Mouse (Mus musculus) retina, postnatal 1 day (tissue): ENCODE measurements around the gene Mob3b.

Experiments used
- DNase-seq: peaks from one replicate; pipeline ENCODE4 v3.0.0-alpha.2; 2012

Mob3b gene

DNA sequence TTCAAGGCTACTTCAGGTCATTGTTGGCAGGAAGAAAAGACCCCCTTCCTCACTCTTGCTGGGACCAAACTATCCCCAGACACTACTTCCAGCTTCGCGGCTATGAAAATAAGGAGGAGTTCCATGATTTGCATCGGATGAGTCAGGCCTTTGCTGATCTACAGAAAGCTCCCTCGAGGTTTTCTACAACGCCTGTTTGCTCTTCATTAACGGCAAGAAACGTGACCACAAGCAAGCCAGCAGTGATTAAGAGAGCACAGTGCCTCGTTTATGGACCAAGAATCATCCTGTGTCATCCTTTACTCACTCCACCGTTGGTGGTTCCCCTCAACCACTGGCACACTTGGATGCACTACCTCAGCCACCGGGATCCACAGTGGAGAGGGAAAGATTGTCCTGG is 11.6 kb downstream of the Mob3b start:
- DNase-seq: no peak

- no peak for DNase-seq
Measured at GRCm38 (mm10) chr4:35143472-35144102, 13.7 kb downstream of the Mob3b start.

- DNase-seq: no peak
Measured at GRCm38 (mm10) chr4:35140317-35140716, 17.0 kb downstream of the Mob3b start.

DNA sequence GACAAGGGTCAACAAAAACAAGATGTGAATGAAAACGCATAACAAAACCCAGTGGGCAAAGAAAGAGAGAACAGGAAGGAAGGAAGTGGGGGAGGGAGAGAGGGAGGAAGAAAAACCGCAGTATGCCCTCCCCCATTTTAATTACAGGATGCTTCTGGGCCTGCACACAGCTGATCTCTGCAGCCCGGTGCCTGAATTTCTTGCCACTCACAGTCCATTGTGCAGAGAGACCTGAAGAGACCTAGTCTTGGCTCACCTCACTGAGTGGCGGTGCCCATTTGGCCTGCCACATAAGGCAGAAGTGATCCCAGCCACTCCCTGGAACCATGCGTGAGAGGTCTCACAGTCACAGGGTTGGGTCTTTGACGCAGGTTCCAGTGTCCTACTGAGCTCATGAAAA is 19.2 kb downstream of the Mob3b start:
- DNase-seq: no peak

DNA sequence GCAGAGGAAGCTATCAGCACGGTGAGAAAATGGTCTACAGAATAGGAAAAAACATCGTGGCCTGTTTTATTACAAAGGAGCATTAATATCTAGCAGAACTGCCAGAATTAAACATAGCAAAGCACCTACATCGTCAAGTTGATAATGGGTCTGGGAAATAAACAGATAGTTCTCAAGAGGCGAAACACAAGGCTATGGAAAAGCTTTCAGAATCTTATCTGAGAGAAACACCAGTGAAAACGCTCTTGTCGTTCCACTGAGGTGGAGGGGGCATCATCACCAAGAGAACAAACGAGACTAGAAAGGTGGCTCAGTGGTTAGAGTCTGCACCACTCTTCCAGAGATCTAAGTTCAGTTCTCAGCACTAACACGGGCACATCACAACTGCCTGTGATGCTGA is 20.3 kb downstream of the Mob3b start:
- DNase-seq: no peak

DNA sequence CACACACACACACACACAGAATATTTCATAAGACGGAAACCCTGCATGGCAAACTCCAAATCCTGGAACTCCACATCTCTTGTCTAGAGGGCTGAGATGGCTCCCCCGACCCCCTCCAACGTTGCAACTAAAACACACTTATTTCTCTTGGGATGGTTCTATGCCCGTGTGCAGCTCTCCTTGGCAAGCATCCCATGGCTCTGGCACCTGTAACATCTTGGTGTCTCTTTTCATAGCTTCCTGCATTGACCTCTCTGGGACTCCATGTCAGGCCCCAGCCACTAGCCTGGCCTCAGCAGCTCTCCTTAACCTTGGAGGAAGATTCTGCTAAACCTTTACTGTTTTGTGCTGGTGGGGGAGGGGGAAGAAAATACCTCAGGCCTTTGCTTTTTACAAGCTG is 21.5 kb downstream of the Mob3b start:
- no peak for DNase-seq

GRCm38 (mm10) chr4:35134846-35135611 is 22.3 kb downstream of the Mob3b start:
- no peak for DNase-seq

- no peak for DNase-seq
Measured at GRCm38 (mm10) chr4:35133411-35133810, 23.9 kb downstream of the Mob3b start.

DNA sequence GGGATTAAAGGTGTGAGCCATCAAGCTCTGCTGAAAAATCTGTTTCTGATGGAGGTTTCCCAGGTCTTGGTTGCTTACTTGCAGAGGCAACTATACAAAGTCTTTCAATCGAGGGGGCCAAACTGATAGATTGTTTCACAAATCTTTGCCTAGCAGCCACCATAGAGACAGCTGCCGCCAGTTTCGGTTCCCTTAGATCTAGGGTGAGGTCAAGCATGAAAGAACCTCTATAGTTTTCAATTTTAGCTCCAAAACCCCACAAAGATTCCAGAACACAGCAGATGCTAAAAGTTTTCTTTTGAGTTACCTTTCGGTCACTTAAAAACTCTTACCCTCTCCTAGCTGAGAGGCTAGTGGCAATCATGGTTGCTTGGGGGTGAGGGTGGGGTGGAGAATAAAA is 25.7 kb downstream of the Mob3b start:
- DNase-seq: no peak

DNA sequence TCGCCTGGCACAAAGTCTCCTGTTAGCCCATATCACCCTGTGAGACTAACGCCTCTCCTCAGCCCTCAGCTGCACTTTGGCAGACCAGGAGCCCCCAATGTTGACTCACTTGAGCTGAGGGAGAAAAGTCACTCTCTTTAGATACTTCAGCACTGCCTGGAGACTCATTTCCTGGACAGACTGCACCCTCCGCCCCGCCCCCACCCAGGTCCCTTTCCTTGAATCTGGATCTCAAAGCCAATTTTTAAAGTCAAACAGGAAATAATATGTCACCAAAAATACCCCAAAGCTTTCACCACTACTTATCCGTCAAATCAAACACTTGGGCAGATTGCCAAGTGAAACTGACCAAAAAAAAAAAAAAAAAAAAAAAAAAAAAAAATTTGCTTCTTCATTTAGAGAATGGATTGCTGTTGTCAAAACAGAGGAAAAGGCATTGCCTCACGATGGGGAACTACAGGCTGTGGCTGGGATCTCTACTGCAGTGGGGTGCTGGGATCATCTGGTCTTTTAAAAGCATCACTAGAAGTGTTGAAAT is 26.8 kb downstream of the Mob3b start:
- DNase-seq: no peak

- peak; percentile 15 for DNase-seq
Measured at GRCm38 (mm10) chr4:35127759-35128158, 29.5 kb downstream of the Mob3b start.

DNA sequence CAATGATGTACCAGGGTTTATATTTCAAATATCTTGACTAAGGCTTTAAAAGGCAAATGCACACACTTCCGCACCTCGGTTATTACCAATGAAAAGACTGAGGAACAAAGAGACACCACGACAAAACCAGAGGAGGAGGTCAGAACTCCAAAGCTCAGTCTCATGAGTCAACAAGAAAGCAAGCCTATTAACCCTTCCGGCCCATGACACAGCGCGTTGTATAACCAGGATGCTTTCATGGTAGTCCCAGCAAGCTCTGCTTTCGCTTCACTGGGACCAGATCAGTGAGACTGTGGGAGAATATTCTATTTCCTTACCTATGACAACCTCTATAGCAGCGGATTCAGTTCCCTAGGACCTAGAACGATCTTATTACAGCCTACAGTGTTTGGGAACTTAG is 30.5 kb downstream of the Mob3b start:
- no peak for DNase-seq

DNA sequence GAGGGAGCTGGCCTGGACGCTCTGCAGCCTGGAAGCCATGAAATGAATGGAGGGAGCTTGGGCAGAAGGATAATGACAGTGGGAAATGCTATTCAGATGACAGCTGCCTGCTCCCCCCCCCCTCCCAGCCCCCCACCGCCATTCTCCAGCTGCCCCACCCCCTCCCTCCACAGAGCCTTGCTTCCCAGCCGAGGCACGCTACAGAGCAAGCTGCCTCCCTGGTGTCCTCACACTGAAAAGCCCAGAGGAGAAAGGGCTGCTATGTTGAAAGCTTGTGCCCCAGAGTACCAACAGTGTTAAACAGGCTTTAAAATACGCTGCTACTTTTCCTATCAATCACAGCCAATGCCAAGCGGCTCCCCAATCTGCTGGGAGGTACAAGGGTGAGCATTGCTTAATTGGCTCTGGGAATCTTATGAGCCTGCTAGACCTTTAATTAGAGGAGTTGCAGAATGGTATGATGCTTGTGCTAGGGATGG is 31.9 kb downstream of the Mob3b start:
- peak; percentile 83 for DNase-seq

- no peak for DNase-seq
Measured at GRCm38 (mm10) chr4:35124027-35124426, 33.3 kb downstream of the Mob3b start.

DNA sequence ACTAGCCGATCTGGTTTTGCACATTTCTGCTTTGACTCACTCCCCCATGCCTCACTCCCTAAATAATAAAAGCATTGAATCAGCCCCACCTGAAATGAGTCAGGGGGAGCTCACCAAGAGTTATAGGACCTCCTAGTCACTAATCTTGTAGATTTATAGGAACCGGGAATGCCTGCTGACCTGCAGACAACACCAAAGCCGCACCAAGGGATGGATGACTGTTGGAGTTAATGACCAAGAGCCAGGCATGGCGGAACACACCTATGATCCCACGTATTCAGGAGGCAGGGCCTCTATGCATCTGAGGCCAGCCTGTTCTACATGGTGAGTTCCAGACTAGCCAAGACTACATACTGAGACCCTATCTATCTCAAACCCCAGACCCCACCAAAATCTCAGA is 34.2 kb downstream of the Mob3b start:
- DNase-seq: no peak

GRCm38 (mm10) chr4:35121060-35121459 is 36.2 kb downstream of the Mob3b start:
- DNase-seq: peak; percentile 50

DNA sequence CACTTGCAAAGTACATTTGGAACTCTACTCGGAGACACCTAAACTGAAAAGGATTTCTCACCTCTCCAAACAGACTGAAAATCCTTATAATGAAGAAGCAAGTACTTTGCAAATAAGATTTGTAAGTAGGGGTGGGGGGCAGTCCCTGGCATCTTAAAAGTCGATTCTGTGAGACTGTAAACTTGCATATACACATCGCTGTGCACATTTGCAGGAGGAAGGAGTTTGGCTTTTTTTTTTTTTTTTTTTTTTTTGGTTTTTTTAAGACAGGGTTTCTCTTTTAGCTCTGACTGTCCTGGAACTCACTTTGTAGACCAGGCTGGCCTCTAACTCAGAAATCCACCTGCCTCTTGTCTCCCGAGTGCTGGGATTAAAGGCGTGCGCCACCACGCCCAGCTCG is 36.7 kb downstream of the Mob3b start:
- no peak for DNase-seq

DNA sequence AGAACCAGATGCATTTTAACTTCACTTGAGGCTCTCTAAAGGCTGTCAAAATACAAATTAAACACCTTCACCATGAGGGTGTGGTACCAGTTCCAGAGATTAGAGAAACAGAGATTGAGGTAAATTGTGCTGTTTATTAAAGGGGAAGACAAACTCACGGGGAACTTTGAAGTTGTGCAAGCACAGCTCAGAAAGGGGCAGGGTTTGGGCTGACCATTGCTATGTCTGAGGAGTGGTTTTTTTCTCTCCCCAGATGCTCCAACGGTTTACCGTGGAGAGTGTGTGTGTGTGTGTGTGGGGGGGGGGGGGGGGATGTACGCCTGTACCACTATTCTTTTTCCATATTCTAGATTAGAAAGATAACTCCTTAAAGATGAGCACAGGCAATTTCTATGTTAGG is 37.1 kb downstream of the Mob3b start:
- no peak for DNase-seq

GRCm38 (mm10) chr4:35118851-35119250 is 38.4 kb downstream of the Mob3b start:
- no peak for DNase-seq

GRCm38 (mm10) chr4:35117144-35117543 is 40.1 kb downstream of the Mob3b start:
- no peak for DNase-seq

DNA sequence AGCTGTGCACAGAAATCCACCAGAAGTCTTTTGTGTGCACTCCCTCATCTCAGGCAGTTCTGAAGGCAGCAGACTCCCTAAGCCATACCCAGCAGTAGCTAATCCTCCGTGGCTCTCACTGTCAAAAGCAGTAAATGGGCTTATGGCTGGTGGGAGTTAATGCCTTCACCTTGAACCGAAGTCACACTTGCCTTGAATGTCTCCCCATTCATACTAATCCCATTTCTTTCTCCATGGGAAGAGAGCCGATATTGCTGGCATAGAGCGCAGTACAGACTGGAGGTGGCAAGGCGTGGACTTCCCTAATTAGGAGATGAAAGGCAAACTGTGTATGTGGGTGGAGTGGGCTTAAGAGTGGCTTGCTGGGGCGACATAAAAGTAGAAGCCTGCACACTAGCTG is 41.4 kb downstream of the Mob3b start:
- peak; percentile 49 for DNase-seq

DNA sequence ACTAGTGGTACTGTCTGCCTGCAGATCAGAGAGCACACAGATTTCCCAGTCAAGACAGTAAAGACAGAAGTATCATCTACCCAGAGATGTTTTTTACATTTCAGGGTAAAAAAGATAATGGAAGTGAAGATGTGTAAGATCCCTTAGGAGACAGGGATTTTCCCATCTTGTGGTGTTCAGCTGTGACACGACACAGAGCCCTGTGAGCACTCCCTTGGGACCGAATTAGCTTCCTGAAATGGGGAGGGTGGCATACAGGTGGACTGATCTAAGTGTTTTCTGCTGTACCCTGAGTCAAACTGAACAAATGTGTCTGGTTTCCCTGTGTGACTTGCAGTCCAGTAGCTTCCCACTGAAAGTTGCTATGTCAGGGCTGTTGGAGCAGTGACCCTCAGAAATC is 42.3 kb downstream of the Mob3b start:
- DNase-seq: no peak

DNA sequence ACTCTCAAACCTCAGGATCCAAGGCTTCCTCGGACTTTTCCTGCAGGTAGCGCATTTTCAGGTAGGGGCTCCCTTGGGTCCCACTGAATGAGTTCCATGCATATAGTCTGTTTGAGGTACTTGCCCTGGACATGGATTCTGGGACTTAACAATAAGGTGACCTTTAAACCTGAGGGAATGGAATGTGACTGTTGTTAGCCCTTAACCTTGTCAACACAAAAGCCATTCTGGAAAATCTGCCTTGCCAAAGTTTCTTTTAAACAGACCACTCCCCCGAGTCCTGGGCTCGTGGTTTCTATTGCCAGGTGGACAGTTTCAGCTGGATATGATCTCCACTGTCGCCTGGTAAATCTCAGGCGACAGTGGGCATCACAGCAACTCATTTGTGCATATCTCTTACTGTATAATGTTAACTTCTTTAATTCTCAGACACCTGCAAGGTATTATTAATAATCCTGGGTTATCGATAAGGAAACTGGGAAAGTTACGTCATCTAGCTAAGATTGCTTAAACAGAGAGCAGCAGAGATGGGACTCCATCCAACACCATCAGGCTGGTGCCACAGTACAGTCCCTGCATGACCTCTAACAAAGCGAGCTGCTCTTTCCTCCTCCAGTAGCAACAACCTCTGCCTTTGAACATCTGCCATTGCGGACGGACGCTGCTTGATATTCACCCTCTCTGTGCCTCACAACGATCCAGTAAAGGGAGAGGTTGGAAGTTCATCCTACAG is 43.6 kb downstream of the Mob3b start:
- DNase-seq: no peak

GRCm38 (mm10) chr4:35112452-35112851 is 44.8 kb downstream of the Mob3b start:
- DNase-seq: no peak
